Mouse (Mus musculus): Measurements from ENCODE around the gene Lad1. TPM values are rescaled to one million over a fixed set of nuclear protein-coding genes. Genes with fewer than 3 reads are reported as not detected.
A peak's percentile ranks its signal among the peaks of the same experiment; 100 is the strongest.

The Lad1 gene
- total and polyA plus RNA-seq, 2 experiments from 2014 or later, result 0.40 to 0.81 TPM

DNA sequence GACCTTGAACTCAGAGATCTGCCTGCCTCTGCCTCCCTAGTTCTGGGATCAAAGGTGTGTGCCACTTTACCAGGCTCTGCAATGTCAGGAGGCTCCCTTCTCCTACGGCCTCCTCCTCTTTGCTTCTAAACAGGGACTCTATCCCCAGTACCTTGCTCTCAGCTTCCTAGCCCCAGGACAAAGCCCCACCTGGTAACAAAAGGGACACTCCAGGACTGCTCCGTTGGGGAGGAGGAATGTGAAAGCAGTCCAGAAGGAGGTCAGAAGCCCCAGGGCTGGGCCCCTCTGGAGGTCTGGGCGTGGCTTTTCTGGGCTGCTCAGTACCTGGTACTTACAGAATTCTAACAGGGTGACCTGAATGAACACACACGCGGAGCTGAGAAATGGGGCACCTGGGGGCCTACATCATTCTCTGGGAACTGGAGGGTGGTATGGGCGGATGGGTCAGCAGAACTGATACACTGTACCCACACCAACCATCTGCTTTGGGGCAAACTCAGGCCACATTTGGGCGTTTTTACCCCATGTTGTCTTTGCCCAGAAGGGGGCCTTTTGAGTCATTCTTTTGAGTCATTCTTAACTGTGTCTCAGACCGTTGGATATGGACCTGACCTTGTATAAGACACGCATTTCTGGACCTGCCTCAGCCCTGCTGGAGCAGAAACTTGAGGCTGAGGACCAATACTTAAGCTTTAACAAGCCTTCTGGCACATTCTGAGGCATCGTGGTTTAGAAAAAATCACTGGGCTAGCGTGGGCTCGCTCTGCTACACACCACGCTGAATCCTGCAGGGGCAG lies 26.1 kb upstream of the Lad1 start:
- Histone ChIP-seq H3K27me3 (ENCODE audit: insufficient read depth, low read length) (no peaks in the 10 kb centered on the region; the same call in 1 of the 2 replicates), H3K9me3 (ENCODE audit: low read length) (no peaks in the 10 kb centered on the region), H3K4me1 (ENCODE audit: insufficient read depth) (peaks cover 8% of the 10 kb centered on the region; the same call in 1 of the 2 replicates), H3K36me3 (ENCODE audit: insufficient read depth) (no peaks in the 10 kb centered on the region), H3K9ac (no peak overlapping the region), H3K27ac (ENCODE audit: low read depth, low read length) (no peak overlapping the region), H3K4me2 (ENCODE audit: low read depth) (no peak overlapping the region), H3K4me3 (ENCODE audit: low read depth, low read length) (no peak overlapping the region)
- ATAC-seq (no peak), DNase-seq (no peak)
- WGBS, result 63% methylated on average over 13 of the region's 13 CpGs
- no peak for TF ChIP-seq CTCF (IDR thresholded peaks at IDR 0.05; ENCODE audit: low read depth)

DNA sequence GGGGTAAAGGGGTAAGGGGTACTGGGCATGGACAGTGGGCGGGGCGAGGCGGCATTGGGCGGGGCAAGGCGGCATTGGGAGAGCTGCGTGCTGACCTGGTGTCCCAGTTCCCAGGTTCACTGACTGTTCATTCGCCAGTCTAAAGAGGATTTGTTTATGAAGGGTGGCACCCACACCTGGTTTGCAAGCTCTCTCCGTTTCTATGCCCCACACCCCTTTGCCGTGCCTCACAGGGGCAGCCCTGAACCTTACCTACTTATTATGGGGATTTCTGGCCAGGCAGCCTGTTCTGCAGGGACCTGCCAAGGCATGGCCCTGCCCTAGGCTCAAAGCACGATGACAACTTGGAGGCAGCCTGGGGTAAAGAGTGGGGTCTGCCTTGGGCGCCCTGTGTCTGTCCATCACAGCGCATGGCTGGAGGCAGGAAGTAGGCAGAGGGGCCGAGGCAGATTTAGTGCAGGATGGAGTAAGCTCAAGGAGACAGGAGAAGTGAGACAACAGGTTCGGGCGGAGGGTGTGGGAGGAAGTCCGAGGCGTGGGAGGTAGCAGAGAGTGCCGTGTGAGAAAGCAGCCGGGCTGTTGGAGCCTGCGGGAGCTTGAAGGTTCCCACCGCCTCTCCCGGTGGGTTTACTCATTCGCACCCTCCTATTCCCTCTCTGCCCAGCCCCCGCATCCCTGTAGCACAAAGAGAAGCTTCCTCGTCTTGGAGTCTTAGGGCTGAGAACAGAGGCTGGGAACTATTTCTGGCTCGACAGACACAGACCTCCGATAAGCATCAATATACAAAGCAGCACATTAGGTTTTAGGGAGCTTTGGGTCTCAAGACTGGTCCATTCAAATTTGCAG lies 24.8 kb upstream of the Lad1 start:
- Histone ChIP-seq H3K27me3 (ENCODE audit: insufficient read depth, low read length) (no peaks in the 10 kb centered on the region; the same call in 1 of the 2 replicates), H3K9me3 (ENCODE audit: low read length) (no peaks in the 10 kb centered on the region), H3K27ac (ENCODE audit: low read depth, low read length) (no peak overlapping the region), H3K4me2 (ENCODE audit: low read depth) (peak overlapping the region; percentile 42), H3K36me3 (ENCODE audit: insufficient read depth) (no peaks in the 10 kb centered on the region), H3K4me3 (ENCODE audit: low read depth, low read length) (no peak overlapping the region), H3K9ac (peak overlapping the region; percentile 39), H3K4me1 (ENCODE audit: insufficient read depth) (peaks cover 8% of the 10 kb centered on the region; the same call in 1 of the 2 replicates)
- DNase-seq (peak; percentile 29), ATAC-seq (peak; percentile 68)
- WGBS, result 16% methylated on average over 26 of the region's 27 CpGs
- TF ChIP-seq CTCF (IDR thresholded peaks at IDR 0.05; ENCODE audit: low read depth), result no peak

DNA sequence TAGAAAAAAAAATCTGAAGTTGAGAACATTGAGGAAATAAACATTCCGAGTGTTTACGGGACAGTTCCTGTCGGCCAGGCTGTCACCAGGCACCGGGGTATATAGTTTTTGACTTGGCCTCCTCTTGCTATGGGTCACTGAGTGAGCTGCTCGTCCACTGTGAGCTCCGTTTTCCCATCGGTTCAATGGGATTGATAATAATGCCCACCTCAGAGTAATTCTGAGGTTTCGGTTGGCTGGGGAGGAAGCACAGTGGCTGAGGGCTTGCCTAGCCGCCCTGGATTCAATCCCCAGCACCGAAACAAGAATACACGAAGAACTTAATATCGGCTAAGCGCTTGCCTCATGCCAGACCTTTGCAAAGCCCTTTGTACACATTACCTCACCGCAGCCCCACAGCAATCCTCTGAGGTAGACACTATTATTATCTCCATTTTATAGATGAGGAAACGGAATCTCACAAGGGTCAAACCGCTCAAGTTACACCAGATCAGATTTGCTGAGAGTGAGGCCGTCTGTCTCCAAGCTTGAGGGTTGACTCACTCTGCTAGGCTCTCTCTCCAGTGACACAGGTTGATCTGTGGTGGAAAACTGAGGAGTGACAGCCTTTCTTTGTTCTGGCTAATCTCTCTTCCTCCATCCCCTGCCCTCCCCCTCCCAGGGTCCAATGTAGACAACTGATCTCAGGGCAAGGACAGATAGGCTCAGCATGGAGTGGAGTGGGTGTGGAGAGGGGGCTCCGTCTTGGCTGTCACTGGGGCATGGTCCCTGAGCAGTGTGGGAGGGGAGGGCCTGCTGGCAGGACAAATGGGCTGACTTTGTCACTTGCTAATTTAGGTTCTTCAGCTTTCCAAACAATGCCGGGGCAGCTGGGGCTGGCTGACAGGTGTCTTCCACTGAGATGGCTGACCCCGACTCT lies 23.9 kb upstream of the Lad1 start:
- Histone ChIP-seq H3K27ac (ENCODE audit: low read depth, low read length) (no peak overlapping the region), H3K27me3 (ENCODE audit: insufficient read depth, low read length) (no peaks in the 10 kb centered on the region; the same call in 1 of the 2 replicates), H3K36me3 (ENCODE audit: insufficient read depth) (no peaks in the 10 kb centered on the region), H3K4me3 (ENCODE audit: low read depth, low read length) (no peak overlapping the region), H3K9me3 (ENCODE audit: low read length) (no peaks in the 10 kb centered on the region), H3K4me2 (ENCODE audit: low read depth) (peak overlapping the region; percentile 42; the same call in 1 of the 2 replicates), H3K9ac (peak overlapping the region; percentile 39; the same call in 1 of the 2 replicates), H3K4me1 (ENCODE audit: insufficient read depth) (peaks cover 8% of the 10 kb centered on the region; the same call in 1 of the 2 replicates)
- no peak for TF ChIP-seq CTCF (IDR thresholded peaks at IDR 0.05; ENCODE audit: low read depth)
- no peak for ATAC-seq
- DNase-seq, result no peak
- WGBS, result 50% methylated on average over 20 of the region's 20 CpGs

DNA sequence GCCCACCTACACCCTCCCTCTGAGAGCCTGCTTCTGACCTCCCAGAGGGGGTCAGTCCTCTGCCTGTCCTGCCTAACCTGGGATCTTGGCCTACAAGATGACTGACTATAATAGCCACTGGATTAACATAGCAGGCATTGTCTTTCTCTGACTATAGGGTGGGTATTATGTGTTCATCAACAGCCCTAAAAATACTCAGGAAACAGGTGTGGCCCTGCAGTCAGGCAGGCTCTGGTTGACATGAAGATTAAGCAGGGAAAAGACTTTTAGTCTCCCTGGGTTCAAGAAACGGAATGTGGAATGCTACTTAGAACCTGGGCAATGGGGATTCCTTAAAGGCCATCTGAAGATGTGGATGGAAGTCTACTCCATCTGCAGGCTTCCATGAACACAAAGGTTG lies 19.9 kb upstream of the Lad1 start:
- Histone ChIP-seq H3K9ac (no peak overlapping the region), H3K27me3 (ENCODE audit: insufficient read depth, low read length) (no peaks in the 10 kb centered on the region; the same call in 1 of the 2 replicates), H3K4me3 (ENCODE audit: low read depth, low read length) (no peak overlapping the region), H3K4me2 (ENCODE audit: low read depth) (no peak overlapping the region), H3K36me3 (ENCODE audit: insufficient read depth) (no peaks in the 10 kb centered on the region), H3K4me1 (ENCODE audit: insufficient read depth) (peaks cover 7% of the 10 kb centered on the region; the same call in 1 of the 2 replicates), H3K27ac (ENCODE audit: low read depth, low read length) (no peak overlapping the region), H3K9me3 (ENCODE audit: low read length) (no peaks in the 10 kb centered on the region)
- DNase-seq (no peak), ATAC-seq (no peak)
- 71% methylated on average over 1 of the region's 1 CpGs for WGBS
- no peak for TF ChIP-seq CTCF (IDR thresholded peaks at IDR 0.05; ENCODE audit: low read depth)

DNA sequence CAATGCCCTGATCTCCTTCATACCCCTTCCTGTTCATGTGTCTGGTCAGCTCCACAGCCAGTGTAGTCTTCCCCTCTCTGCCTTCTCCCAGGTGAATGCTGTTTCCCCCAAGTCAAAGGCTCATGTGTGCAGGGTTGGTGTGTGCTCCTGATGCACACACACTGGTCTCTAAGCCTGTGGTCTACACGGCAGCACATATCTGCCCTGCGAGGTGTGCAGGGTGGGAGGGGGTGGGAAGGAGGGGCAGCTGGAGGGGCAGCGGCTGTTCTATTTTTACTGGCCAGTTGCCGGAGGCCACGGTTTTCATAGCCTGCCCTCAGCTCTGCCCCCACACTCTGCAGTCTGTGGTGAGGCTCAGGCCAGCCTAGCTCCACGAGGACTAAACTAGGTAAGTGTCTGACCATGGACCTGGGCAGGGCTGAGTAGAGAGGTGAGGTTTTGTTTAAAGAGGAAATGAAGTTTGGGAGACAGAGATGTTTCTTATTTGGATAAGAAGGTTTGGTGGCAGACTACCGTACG lies 19.2 kb upstream of the Lad1 start:
- 82% methylated on average over 8 of the region's 8 CpGs for WGBS
- H3K9ac ChIP-seq, result no peak overlapping the region
- no peaks in the 10 kb centered on the region; the same call in 1 of the 2 replicates for H3K27me3 ChIP-seq (ENCODE audit: insufficient read depth, low read length)
- no peaks in the 10 kb centered on the region for H3K36me3 ChIP-seq (ENCODE audit: insufficient read depth)
- no peaks in the 10 kb centered on the region for H3K9me3 ChIP-seq (ENCODE audit: low read length)
- 0 out of 2 replicates have a peak, but pooled peaks cover under 1% of the 10 kb centered on the region for H3K4me1 ChIP-seq (ENCODE audit: insufficient read depth)
- no peak overlapping the region for H3K27ac ChIP-seq (ENCODE audit: low read depth, low read length)
- no peak overlapping the region for H3K4me2 ChIP-seq (ENCODE audit: low read depth)
- no peak overlapping the region for H3K4me3 ChIP-seq (ENCODE audit: low read depth, low read length)
- no peak for ATAC-seq
- TF ChIP-seq CTCF (IDR thresholded peaks at IDR 0.05; ENCODE audit: low read depth), result no peak
- no peak for DNase-seq

All from forebrain, postnatal 0 days (tissue).